In genomic region chr12:73205710-73206649, GRCm38 (mm10) we compare ENCODE assay signal across 10 mouse cellular contexts.
DNase-seq lines count a peak whose midpoint lies in the region; ATAC-seq and TF ChIP-seq lines count a peak whose summit lies in the region.
"Had no signal": no experiment of that assay in that cellular context is flagged by ENCODE, and none has a peak within 500 bp of the region (broad histone marks: within the 10 kb centered on the region; RNA-seq: fewer than 3 reads in every experiment).

No protein-coding gene starts in this region.

- TF ChIP-seq CTCF in liver, postnatal 0 days (IDR thresholded peaks at IDR 0.05; ENCODE audit: low read depth): no peak

- no peak overlapping the region for H3K9ac ChIP-seq in liver, postnatal 0 days (replicated peaks)
- no peak overlapping the region for H3K9ac ChIP-seq in liver, embryonic 11.5 days (ENCODE audit: low read depth, low read length)
- H3K9ac ChIP-seq: embryonic facial prominence, embryonic 12.5 days; midbrain, embryonic 12.5 days had no signal

- no peaks in the 10 kb centered on the region for H3K27me3 ChIP-seq in liver, postnatal 0 days (ENCODE audit: insufficient read depth, low read length)
- H3K27me3 ChIP-seq in liver, embryonic 11.5 days (replicated peaks; ENCODE audit: control insufficient read depth, insufficient read depth, low read length): no peaks in the 10 kb centered on the region
- H3K27me3 ChIP-seq: embryonic facial prominence, embryonic 12.5 days; midbrain, embryonic 12.5 days had no signal

- no peaks in the 10 kb centered on the region for H3K4me1 ChIP-seq in liver, postnatal 0 days (ENCODE audit: insufficient read depth)
- no peaks in the 10 kb centered on the region; the same call in 1 of the 2 replicates for H3K4me1 ChIP-seq in liver, embryonic 11.5 days (replicated peaks; ENCODE audit: control insufficient read depth, insufficient read depth, low read length)
- H3K4me1 ChIP-seq: midbrain, embryonic 12.5 days had no signal

- TF ChIP-seq EP300 in liver, postnatal 0 days (IDR thresholded peaks at IDR 0.05; ENCODE audit: low read depth): no peak

- H3K36me3 ChIP-seq in liver, postnatal 0 days (replicated peaks; ENCODE audit: insufficient read depth, low read length): no peaks in the 10 kb centered on the region
- no peaks in the 10 kb centered on the region for H3K36me3 ChIP-seq in liver, embryonic 11.5 days (ENCODE audit: control insufficient read depth, insufficient read depth, low read length)
- H3K36me3 ChIP-seq: embryonic facial prominence, embryonic 12.5 days; midbrain, embryonic 12.5 days had no signal

- peak; percentile 34 for DNase-seq in liver, postnatal 0 days
- DNase-seq in liver, embryonic 11.5 days (ENCODE audit: low spot score): no peak
- DNase-seq in heart, postnatal 4 days: peak; percentile 41
- DNase-seq in lung, adult 18-20 months: peak; percentile 79 to 89
- DNase-seq in urinary bladder, postnatal 25 days (ENCODE audit: low spot score): peak; percentile 75
- DNase-seq in layer of hippocampus, adult 8-10 months (ENCODE audit: low spot score in 2 of 2): no peak
- DNase-seq in spleen, postnatal 10 days (ENCODE audit: low spot score in 2 of 2): no peak
- DNase-seq in thymus, postnatal 0 days (ENCODE audit: low spot score): no peak

- WGBS in liver, postnatal 0 days (ENCODE audit: insufficient replicate concordance): 71% methylated on average over 11 of the region's 11 CpGs
- 77% methylated on average over 11 of the region's 11 CpGs for WGBS in liver, embryonic 11.5 days

- no peak overlapping the region for H3K4me3 ChIP-seq in liver, postnatal 0 days (ENCODE audit: low read depth, low read length)
- H3K4me3 ChIP-seq in liver, embryonic 11.5 days (ENCODE audit: low read depth, low read length): no peak overlapping the region
- H3K4me3 ChIP-seq: embryonic facial prominence, embryonic 12.5 days; midbrain, embryonic 12.5 days had no signal

- no peak overlapping the region for H3K27ac ChIP-seq in liver, postnatal 0 days (ENCODE audit: low read depth)
- no peak overlapping the region for H3K27ac ChIP-seq in liver, embryonic 11.5 days (ENCODE audit: low read depth, low read length)
- H3K27ac ChIP-seq: embryonic facial prominence, embryonic 12.5 days; midbrain, embryonic 12.5 days had no signal

- peak; percentile 84 for ATAC-seq in liver, postnatal 0 days
- ATAC-seq in liver, embryonic 11.5 days (replicated peaks; ENCODE audit: low FRiP score): no peak

- no peak overlapping the region for H3K4me2 ChIP-seq in liver, postnatal 0 days (ENCODE audit: low read depth, low read length)
- no peak overlapping the region for H3K4me2 ChIP-seq in liver, embryonic 11.5 days
- H3K4me2 ChIP-seq: embryonic facial prominence, embryonic 12.5 days; midbrain, embryonic 12.5 days had no signal

- H3K9me3 ChIP-seq in liver, postnatal 0 days (ENCODE audit: low read length): no peaks in the 10 kb centered on the region
- no peaks in the 10 kb centered on the region for H3K9me3 ChIP-seq in liver, embryonic 11.5 days (ENCODE audit: control insufficient read depth, low read length)
- H3K9me3 ChIP-seq: embryonic facial prominence, embryonic 12.5 days; midbrain, embryonic 12.5 days had no signal

Comparison
In these comparisons a context has a peak if more than half of its experiments do, and no peak if none do; other contexts are left out.
1. DNase-seq: peak in liver, postnatal 0 days (single experiment), heart, postnatal 4 days (single experiment), lung, adult 18-20 months (2 of 2) and urinary bladder, postnatal 25 days (single experiment); none in liver, embryonic 11.5 days (single experiment), layer of hippocampus, adult 8-10 months (0 of 2), spleen, postnatal 10 days (0 of 2) and thymus, postnatal 0 days (single experiment).